Mouse (Mus musculus): ENCODE measurements at regions not wholly inside any gene's neighbourhood (a gene's known extent, or its start where the extent isn't known, plus 50 kb on each side); places are given as distances from the start of the nearest gene placed in this dataset.

GRCm38 (mm10) chr2:45850018-45850605, 732.9 kb upstream of the Zeb2 start:
- no peak for DNase-seq

- no peak for DNase-seq
Observed at GRCm38 (mm10) chr2:45840389-45840788, 723.2 kb upstream of the Zeb2 start.

- DNase-seq, result no peak
Observed at GRCm38 (mm10) chr2:45836546-45837221, 719.5 kb upstream of the Zeb2 start.

- no peak for DNase-seq
Observed at GRCm38 (mm10) chr2:45817945-45818719, 700.9 kb upstream of the Zeb2 start.

- DNase-seq, result no peak
Observed at GRCm38 (mm10) chr2:45814741-45815140, 697.5 kb upstream of the Zeb2 start.

- DNase-seq, result no peak
Observed at GRCm38 (mm10) chr2:45805329-45805728, 688.1 kb upstream of the Zeb2 start.

GRCm38 (mm10) chr2:45800131-45800530, 682.9 kb upstream of the Zeb2 start:
- no peak for DNase-seq

- no peak for DNase-seq
Observed at GRCm38 (mm10) chr2:45793561-45793960, 676.4 kb upstream of the Zeb2 start.

- no peak for DNase-seq
Observed at GRCm38 (mm10) chr2:45789739-45790138, 672.5 kb upstream of the Zeb2 start.

- DNase-seq, result no peak
Observed at GRCm38 (mm10) chr2:45787732-45788390, 670.7 kb upstream of the Zeb2 start.

- DNase-seq, result no peak
Observed at GRCm38 (mm10) chr2:45786787-45787186, 669.6 kb upstream of the Zeb2 start.

GRCm38 (mm10) chr2:45785684-45786083, 668.5 kb upstream of the Zeb2 start:
- DNase-seq, result no peak

- no peak for DNase-seq
Observed at GRCm38 (mm10) chr2:45783634-45784412, 666.6 kb upstream of the Zeb2 start.

GRCm38 (mm10) chr2:45777466-45777865, 660.3 kb upstream of the Zeb2 start:
- no peak for DNase-seq

- peak; percentile 13 for DNase-seq
Observed at GRCm38 (mm10) chr2:45776485-45777135, 659.4 kb upstream of the Zeb2 start.

GRCm38 (mm10) chr2:45775691-45776090, 658.5 kb upstream of the Zeb2 start:
- DNase-seq, result no peak

- DNase-seq, result no peak
Observed at GRCm38 (mm10) chr2:45774416-45774815, 657.2 kb upstream of the Zeb2 start.

GRCm38 (mm10) chr2:45757176-45757575, 640.0 kb upstream of the Zeb2 start:
- DNase-seq, result no peak

GRCm38 (mm10) chr2:45756395-45756794, 639.2 kb upstream of the Zeb2 start:
- no peak for DNase-seq

- DNase-seq, result no peak
Observed at GRCm38 (mm10) chr2:45751746-45752145, 634.6 kb upstream of the Zeb2 start.

GRCm38 (mm10) chr2:45749379-45749778, 632.2 kb upstream of the Zeb2 start:
- DNase-seq, result no peak

Measured in adrenal gland, adult 2 months (tissue).